Mouse (Mus musculus): ENCODE measurements around the gene Rasal1.

DNA sequence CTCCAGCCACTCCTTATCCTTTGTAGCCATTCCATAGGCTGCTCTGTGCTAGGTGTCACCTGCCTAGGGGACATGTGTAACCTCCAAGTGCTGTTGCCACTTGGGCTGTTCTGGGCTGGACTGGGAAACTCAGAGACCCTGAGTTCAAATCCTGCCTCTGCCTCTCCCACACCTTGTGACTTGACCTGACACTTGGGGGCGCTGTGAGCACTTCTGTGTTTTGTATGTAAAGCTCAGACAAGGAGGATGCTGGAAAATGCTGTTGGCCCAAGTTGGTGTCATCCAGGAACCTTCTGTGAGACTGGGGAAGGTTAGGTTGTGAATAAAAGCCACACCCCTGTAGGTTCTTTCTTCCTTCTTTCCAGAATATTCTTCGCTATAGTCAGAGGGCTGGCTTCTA, 16.3 kb downstream of the Rasal1 start:
- TF ChIP-seq POLR2A (IDR thresholded peaks at IDR 0.05; ENCODE audit: low read depth, low read length) (no peak), CTCF (IDR thresholded peaks at IDR 0.05; ENCODE audit: extremely low read depth, insufficient read depth, insufficient read length, insufficient replicate concordance) (no peak)

All from spleen, adult 2 months (tissue).